Mouse (Mus musculus) lung, adult 18-20 months (tissue): ENCODE data around the gene Cfap70.
A peak's percentile ranks its signal among the peaks of the same experiment; 100 is the strongest.

Experiments
- DNase-seq, 2 experiments: peaks; one replicate each; pipeline ENCODE4 v3.0.0; 2022; ENCODE audit warnings: mixed read lengths in 2 of 2

The Cfap70 gene

GRCm38 (mm10) chr14:20422257-20422656 is 29.8 kb downstream of the Cfap70 start:
- peak in 1 of 2 experiments; percentile 4 for DNase-seq

DNA sequence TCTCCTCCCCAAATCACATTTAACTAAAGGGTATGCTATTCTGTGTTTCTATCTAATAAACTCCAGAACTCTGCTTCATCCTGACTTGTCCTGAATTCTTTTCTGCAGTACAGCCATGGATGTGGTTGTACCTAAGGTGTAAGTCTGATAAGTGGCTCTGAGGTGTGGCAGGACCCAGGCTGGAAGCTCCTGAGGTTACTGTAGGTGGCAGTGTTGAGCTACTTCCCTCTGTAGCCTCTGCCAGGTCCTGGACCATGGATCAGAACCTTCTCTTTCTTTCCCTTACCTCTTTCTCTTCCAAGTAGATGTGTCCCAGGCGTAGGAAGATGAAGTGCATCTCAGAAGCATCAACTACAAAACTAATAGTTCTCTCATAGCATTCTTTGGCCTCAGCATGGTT is 52.0 kb downstream of the Cfap70 start:
- DNase-seq: peak; percentile 18 to 23

- no peak for DNase-seq
Observed at GRCm38 (mm10) chr14:20398864-20399263, 53.2 kb downstream of the Cfap70 start.

GRCm38 (mm10) chr14:20397220-20397619 is 54.8 kb downstream of the Cfap70 start:
- no peak for DNase-seq

GRCm38 (mm10) chr14:20393205-20393913 is 58.7 kb downstream of the Cfap70 start, which contains the start of gene Mrps16:
Mrps16 (minus strand) TSS chr14:20393634.
- DNase-seq: peak; percentile 96 to 98

- no peak for DNase-seq
Observed at GRCm38 (mm10) chr14:20392326-20392725, 59.7 kb downstream of the Cfap70 start.

GRCm38 (mm10) chr14:20389446-20390079 is 62.5 kb downstream of the Cfap70 start:
- no peak for DNase-seq

GRCm38 (mm10) chr14:20388441-20389129 is 63.4 kb downstream of the Cfap70 start, which contains the start of gene Dnajc9:
Dnajc9 (minus strand) TSS chr14:20388910.
- DNase-seq: peak; percentile 94 to 95

DNA sequence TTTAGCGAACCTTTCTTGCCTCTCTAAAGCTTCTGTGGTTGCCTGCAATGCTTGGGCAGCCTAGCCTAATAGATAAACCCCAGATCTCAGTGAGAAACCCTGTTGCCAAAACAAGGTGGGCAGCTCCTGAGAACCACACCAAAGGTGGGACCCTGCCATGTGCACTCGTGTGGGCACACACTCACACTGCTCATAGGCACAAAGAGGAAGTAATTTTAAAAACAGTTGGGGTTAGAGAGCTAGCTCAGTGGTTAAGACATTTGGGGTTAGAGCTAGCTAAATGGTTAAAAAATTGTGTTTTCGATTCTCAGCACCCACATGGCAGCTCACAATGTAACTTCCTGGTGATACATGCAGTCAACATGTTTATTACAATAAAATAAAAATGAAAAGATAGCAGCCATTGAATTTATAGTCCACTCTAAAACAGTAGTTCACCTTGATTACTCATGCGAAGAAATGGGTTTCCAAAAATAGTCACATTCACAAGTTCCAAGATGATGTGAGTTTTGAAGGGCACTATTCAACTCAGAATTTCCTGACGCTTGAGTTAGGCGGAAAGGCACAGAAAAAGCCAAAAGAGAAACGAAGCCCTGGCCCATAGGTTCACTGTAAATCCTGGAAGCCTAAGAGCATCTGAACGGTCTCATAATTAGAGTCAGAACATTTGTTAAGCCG is 72.1 kb downstream of the Cfap70 start:
- DNase-seq: no peak

DNA sequence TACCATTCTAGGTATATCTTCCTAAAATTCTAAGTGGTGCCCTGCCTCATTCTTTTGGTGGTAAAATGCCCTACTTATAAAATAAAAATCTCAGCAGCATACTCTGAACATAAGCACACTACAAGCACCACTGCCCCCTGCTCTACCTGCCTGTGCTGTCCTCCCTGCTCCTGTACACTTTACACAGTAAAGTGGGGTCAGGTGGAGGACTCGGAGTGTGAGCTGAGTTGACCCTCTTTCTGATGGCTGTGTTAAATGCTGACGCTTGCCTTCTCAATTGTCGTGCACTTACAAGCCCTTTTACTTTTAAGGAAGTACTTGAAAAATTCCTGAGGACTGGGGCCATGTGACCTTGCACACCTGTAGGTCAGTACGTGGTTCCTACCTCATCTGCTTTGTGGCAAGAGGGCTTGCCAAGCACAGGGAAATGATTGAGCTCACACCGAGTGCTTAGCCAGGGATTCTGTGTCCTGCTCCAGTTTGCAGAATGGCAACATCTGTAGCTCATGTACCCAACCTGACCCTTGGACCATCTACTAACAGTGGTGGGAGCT is 72.9 kb downstream of the Cfap70 start:
- peak; percentile 64 to 76 for DNase-seq

DNA sequence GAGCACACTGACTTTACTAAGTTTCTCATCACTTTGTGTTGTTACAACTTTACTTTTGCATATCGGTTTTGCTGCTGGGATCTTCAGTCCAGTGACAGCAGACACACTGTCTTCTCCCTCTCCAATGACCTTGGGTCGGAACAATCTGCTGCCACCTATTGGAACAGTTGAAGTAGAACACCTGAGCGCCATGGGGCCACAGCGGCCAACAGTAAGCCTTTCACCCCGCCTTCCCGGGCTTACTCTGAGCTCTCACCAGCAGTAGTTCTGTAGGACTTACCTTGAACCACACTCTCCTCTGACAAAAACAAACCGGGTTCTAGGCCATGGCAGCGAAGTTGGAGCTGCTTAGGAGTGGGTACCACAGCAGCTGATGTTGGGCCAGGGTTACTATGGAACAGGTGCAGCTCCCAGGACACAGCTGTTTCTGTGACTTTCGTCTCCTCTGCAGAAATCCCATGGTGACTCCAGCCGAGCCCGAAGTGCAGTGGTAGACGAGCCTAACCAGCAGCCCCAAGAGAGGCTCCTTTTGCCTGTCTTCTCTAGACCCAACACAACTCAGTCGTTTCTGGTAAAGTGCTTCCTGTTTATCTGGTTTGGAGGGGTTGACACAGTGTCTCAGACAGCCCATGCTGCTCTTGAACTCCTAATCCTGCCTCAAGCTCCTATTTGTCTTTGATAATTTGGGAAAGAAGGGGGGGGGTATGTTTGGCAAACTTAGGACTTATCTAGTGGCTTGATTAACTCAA is 73.5 kb downstream of the Cfap70 start:
- peak; percentile 61 to 63 for DNase-seq

GRCm38 (mm10) chr14:20377112-20377521 is 74.9 kb downstream of the Cfap70 start:
- DNase-seq: no peak

DNA sequence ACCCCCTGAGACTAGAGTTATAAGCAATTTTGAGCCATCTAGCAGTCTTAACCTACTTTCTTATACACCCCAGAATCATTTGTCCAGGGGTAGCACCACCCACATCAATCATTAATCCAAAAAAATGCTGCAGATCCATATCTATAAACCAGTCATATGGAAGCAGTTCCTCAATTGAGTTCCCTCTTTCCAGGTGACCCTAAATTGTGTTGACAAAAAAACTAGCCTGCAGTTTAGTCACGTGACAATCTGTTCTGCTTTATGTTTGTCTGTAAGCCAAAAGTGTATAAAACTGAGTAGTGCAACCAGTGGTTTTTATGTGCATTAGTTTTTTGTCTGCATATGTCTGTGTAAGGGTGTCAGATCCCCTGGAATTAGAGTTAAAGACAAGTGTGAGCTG is 80.2 kb downstream of the Cfap70 start:
- no peak for DNase-seq

GRCm38 (mm10) chr14:20370798-20371197 is 81.2 kb downstream of the Cfap70 start:
- DNase-seq: no peak

- DNase-seq: no peak
Observed at GRCm38 (mm10) chr14:20368271-20368670, 83.8 kb downstream of the Cfap70 start.

- DNase-seq: no peak
Observed at GRCm38 (mm10) chr14:20363230-20363629, 88.8 kb downstream of the Cfap70 start.

GRCm38 (mm10) chr14:20347991-20348541 is 104.0 kb downstream of the Cfap70 start, which contains the start of the genes Ecd and Fam149b:
Ecd (minus strand) TSS chr14:20348121.
Fam149b (plus strand) TSS chr14:20348162.
- DNase-seq: peak; percentile 92 to 94

- no peak for DNase-seq
Observed at GRCm38 (mm10) chr14:20347441-20347990, 104.5 kb downstream of the Cfap70 start.

DNA sequence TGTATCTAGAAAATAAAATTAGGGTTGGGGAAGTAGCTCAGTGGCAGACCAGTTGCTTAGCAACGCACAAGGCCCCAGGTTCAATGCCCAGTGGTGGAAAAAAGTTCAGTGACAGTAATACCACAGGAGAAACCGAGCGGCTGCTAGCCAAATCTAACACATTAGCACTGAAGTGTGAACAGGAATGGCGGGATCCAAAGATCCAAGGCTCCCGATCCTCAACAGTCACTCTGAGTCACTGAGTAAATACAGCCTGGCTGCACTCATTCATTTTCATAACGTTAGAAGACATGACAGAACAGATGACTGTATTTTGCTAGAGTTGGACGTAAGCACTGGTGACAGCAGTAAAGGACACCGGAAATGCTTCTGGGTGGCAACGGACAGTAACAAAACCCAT is 106.1 kb downstream of the Cfap70 start:
- DNase-seq: no peak
